Mouse (Mus musculus): ENCODE measurements around the gene Znrf3.

DNA sequence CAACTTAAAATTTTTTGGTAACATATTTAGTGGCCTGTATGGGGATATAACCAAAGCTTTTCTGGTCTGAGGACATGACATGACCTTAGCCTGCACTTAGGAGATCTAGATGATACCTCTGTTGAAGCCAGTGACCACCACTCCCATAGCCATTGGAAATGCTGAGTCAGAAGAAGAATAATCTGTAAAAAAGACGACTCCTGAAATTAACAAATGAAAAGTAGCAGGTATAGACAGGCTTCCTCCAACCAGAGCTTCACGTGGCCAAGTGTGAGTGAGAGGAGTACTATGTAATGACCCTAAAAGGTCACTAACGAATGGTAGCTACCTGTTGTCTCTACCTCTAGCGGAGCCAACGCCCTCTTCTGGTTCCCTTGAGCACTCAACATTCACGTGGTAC lies 119.4 kb downstream of the Znrf3 start:
- TF ChIP-seq CTCF (IDR thresholded peaks at IDR 0.05; ENCODE audit: low read depth, low read length) (no peak), POLR2A (IDR thresholded peaks at IDR 0.05; ENCODE audit: borderline replicate concordance, low read depth, low read length) (no peak)
